Mouse (Mus musculus) ovary, postnatal 36 days (tissue): ENCODE data around the gene Gpr35.
"Not testable (repeated sequence)": the region's sequence is repeated elsewhere in the genome, so short reads cannot be mapped to it uniquely, and the experiment has no call there.

Experiments
- DNase-seq: peaks from one replicate; pipeline ENCODE4 v3.0.0; 2022; ENCODE audit warnings: low spot score, mixed read lengths

Gene Gpr35

DNA sequence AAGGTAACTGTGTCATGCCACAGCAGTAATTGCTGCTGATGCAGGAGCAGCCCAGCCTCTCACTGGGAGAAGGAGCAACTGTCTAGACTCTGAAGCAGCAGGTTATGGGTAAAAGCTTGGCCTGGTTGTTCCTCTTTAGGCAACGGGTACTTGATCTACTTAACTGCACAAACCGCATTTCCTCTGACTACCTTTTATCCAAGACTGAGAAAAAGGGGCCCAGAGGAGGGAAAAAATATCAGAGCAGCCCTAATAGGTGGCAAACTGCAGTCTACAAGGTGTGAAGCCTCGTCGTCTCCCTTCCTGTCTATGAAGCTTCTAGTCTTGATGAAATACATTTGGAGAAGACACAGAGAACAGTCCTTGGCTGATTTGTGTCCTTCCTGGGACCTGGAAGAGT, 17.1 kb upstream of the Gpr35 start:
- no peak for DNase-seq

DNA sequence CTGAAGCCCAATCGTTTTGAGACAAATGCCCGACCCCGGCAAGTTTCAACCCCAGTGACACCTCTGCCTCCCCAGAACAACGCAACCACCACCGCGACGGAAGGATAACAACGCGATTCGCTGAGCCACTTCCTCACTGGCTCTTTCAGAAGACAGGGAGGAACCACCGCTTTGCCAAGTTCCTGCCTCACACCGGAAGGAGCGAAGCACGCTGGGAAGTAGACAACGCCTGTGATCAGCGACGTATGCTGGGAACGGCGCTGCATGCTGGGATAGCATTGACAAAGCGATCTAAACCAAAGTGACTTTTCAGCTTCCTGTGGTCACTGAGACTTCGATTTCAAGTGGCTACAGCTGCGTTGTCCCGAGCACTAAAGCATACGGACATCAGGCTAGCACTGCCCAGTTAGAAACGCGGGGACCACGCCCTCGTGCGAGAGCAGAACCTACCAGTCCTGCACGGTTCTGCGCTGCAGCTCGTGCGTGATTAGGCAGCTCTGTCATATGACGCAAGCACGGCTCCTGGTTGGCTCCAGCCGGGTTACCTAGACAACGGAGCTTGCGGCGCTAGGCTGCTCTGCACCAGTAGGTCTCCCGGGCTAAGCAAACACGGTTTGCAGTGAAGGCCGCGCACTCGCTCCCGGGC, 16.4 kb upstream of the Gpr35 start, which contains the start of gene Capn10:
Gene Capn10 (plus strand): TSS at position 195 of the 646 bp plus-strand sequence.
- DNase-seq, result peak; percentile 87

DNA sequence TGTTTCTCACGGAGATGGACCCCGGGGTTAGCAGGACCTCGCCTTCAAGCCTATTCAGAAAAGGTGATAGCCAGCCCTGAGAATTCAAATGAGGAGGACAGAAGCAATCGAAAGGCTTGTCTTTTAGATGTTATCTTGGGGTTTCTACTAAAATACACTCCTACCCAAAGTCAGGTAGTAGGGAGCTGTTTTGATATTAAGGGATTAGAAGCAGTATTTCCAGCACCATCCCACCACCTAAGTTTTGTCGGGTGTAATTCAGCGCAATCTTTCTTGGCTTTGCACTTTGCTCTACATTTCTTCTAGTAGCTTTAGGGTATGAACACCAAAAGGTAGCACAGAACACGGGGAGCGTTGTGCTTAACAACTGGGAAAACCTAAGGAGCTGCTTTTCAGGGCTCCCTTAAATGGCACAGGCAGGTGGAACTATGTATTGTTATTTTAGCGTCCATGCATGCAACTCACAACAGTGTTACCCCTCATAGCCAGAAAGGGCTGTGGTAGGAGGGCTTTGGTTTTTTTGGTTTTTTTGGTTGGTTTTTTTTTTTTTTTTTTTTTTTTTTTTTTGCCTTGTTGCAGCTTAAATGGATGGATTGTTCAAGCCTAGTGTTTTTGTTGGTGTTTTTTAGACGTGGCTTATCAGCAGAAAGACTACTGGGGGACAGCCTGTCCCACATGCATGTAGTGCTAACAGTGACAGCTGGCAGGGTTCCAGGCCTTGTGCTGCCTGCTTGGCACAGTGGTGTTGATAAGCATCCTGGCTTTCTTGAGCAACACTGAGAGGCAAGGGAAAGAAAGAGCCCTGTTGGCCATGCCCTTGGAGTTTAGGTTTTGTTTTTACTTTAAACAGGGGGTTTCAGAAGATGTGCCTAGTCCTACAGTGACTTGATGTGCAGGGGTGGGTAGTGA, 15.4 kb upstream of the Gpr35 start:
- peak; percentile 54 for DNase-seq

DNA sequence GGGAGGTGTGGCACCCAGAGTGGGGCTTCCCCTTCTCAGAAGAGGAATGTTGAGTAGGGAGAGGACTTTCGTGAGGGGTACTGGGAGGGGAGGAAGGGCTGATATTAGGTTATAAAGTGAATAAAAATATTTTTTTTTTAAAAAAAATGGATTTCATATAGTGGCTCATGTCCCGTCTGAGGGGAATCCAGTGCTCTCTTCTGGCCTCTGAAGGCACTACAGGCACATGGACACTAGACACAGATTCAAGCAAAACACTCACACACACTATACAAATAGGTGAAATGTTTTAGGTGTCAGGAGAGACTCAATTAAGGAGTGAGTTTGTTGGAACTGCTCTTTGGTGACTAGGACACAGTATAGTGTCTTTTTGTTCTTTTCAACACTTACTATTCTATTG, 14.7 kb upstream of the Gpr35 start:
- no peak for DNase-seq

DNA sequence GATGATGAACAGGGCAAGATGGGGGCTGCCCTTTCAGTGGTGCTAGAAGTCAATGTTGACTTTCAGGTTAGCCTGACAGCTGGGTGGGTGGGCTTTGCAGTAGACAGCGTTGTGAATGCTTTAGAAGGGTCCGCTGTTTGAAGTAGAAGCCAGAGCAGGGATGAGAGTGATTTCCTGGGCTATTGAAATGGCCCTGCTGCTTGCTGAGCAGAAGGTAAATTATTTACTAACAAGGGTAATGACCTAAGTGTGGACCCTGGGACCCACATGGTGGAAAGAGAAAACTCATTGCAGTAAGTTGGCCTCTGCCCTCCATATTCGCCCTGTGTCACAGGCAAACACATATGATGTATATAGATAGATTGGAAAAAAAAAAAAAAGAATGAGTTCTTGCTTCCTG, 14.2 kb upstream of the Gpr35 start:
- DNase-seq, result no peak

DNA sequence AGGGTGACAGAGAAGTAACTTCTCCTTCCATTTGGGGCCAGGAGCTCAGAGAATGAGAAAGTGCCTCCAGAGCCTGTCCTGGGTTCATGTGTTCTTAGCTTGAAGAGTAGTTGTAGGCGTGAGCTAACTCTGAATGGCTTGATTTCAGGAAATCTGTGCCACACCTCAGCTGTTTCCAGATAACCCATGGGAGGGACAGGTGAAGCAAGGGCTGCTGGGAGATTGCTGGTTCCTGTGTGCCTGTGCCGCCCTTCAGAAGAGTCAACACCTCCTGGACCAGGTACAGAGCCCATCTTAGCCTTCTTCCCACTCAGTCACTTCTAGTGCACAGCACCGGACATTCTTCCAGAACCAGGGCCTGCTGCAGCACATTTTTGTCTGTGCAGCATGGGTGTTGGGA, 12.9 kb upstream of the Gpr35 start:
- DNase-seq, result no peak

DNA sequence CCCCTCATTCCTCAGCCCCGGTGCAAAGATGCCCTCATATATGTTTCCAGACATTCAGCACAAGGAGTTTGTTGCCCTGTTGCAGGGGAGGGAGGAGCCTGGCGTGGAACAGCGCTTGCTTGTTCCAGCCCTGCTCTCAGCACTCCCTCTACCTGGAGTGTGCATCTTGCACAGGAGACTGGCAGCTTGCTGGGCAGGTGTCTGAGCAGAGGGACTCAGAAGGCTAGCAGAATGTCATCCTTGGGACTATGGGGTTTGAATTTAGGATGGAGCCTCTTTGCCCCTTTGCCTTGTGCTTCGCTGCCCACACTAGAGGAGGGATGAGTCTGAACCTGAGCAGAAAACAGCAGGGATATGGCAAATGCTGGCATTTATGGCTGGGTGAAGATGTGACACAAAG, 10.9 kb upstream of the Gpr35 start:
- DNase-seq, result no peak

DNA sequence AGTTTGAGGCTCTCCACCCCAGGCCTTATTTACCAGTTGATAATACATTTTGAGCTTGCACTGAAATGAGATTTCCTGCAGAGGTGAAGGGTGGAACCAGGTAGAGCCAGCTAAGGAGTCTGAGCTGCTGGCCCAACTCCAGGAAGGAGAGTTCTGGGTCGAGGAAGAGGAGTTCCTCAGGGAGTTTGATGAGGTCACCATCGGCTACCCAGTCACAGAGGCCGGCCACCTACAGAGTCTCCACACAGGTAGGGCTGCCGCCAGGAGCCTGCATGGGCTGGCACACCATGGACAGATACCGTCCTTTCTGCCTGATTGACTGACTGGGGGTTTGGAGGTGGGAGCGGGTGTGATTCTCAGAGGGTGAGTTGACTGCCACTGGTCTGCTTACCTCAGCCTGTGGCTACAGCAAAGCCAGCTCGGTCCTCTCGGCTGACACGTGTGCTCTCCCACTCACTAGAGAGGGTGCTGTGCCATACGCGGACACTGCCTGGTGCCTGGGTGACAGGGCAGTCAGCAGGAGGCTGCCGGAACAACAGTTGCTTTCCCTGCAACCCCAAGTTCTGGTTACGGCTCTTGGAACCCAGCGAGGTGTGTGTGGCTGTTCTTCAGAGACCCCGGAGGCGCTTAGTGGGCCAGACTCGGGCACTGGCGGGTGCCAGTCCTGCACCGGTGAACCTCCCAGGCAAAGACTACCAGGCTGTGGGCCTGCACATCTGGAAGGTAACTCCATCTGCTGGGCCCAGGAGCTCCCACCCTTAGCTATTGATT, 7.3 kb upstream of the Gpr35 start:
- no peak for DNase-seq

DNA sequence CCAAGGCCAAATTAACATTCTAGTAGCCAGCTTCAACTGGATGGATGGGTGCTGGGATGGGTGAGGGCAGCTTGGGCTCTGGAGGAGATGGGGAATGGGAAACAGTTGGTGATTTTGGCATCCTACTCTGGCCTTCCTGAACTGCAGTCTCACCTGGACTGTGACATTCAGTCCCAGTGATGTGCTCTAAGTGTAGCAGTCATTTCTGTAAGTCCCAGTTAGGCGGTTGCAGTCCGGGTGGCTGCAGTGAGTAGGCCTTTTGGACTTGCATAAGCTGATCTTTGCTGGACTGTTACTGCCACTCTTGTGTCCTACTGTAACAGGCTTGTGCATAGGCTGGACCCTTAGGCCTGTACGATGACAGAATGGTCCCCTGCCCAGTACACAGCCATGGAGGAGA, 2.7 kb upstream of the Gpr35 start:
- DNase-seq, result no peak

DNA sequence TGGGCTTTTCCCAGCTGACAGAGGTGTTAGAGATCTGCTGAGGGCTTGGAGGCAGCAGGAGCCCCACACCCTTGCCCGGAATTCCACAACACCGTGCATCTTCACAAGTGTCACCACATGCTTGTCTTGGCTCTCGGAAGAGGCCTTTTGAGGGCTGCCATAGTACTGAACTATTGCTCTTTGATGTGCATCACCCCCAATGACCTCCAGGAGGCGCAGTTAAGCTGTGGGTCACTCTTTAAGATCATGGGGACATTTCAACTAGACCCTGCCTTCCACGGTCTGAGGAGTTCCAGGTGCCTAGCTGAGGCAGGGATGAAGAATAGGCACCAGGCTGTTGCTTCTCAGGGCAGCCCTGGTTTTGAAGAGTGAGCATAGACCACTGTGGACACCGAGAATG, 1.2 kb upstream of the Gpr35 start:
- DNase-seq, result no peak

DNA sequence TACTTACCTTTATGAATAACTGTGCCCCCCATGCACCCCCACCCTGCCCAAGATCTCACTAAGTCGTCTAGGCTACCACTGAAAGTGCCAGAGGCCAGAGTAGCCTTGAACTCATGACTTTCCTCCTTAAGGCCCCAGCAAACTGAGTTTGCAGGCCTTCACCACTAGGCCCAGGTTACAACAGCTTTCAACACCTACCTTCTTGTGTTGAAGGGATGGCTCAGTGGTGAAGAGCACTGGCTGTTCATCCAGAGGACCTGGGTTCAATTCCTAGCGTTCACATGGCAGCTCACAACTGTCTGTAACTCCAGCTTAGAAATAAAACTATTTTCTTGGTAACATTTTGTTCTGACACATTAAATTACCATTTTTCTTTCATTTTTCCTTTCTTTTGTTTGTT, 3.0 kb downstream of the Gpr35 start:
- DNase-seq, result no peak

DNA sequence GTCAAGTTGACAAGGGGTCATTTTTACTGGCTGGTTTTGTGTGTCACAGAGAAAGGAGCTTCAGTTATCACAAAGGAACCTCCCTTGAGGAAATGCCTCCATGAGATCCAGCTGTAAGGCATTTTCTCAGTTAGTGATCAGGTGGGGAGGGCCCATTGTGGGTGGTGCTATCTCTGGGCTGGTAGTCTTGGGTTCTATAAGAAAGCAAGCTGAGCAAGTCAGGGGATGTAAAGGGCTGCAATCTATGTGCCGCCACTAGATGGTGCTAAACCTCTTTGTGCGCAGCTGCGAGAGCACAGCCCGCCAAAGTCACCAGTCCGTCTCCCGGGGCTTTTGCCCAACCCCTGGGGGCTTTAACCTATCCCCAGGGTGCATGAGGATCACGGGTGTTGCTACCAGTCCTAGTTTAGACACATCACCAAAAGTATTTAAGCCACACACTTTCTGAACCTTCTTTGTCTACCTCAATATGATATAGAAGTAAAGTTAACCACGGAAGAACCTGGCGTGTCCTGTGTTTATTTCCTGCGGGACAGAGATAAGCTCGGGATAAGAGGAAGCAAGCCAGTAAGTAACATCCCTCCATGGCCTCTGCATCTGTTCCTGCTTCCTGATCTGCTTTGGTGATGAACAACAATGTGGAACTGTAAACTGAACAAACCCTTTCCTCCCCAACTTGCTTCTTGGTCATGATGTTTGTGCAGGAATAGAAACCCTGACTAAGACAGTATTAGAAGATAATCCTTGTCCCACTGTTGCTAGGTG, 6.1 kb downstream of the Gpr35 start:
- DNase-seq, result peak; percentile 63

DNA sequence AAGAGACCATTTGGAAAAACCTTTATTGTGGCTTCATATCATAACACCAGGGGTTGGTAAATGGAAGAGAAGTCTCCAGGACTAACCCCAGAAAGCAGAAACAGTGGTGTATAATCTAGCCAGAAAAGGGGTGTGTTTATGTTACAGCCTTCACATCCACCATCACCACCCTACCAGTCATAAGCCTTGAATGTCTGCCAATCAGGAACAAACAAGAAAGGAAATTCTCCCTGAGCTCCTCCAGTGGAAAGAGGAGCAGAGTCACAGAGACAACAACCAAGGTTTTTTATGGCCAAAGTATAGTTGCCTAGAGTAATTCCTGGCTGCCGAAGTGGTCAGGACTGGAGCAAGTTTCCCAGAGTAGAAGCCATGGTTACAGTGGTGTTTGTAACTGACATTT, 8.3 kb downstream of the Gpr35 start:
- peak; percentile 1 for DNase-seq

DNA sequence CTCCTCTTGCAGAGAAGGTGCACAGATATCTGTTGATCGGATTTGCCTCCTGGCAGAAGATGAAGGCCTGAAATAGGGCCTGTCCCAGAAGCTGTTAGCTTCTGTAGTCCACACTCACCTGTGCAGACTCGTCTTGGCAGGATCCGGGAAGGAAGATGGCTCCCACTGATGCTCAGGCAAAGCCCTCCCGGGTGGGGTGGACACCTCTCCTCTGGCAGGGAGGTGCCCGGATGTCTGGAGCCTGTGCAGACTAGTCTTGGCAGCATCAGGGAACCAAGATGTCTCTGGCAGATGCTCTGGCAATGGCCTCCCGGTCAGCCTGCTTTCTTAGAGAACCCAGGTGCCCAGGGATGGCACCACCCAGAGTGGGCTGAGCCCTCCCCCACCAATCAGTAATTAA, 20.1 kb downstream of the Gpr35 start:
- not testable (repeated sequence) for DNase-seq

DNA sequence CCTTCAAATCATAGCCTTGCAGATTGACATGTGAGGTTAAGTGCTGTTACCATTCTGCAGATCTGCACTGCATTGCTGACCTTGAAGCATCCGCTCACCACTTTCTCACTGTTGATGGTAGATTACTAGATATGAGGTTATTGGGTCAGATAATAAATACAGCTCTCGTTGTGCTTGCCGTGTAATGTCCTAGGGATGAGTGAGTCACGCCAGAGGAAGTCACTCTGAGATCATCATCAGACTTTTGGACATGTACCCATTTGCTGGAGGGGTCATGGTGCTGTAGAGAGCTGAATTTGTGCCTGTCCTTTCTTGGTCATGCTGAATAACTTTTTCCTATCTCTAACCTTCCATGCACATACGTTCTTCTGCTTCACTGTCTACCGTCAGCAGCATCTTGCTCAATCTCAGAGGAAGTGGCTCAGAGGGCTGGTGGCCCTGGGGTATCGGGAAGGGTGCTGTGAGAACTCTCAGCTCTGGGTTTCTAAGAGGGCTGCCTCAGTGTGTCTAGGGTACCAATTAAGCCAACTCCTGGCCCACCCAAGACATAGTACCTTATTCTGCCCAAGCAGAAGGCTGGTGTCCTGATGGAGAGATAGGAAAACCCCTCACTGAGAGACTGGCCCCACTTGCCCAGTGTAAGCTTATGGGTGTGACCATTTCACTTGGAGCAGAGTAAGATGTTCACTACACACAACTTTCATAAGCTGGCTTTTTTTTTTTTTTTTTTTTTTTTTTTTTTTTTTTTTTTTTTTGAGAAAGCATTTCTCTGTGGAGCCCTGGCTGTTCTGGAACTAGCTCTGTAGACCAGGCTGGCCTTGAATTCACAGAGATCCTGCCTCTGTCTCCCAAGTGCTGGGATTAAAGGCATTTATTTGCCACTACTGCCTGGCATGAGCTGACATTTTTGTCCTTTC, 21.5 kb downstream of the Gpr35 start:
- DNase-seq, result no peak

DNA sequence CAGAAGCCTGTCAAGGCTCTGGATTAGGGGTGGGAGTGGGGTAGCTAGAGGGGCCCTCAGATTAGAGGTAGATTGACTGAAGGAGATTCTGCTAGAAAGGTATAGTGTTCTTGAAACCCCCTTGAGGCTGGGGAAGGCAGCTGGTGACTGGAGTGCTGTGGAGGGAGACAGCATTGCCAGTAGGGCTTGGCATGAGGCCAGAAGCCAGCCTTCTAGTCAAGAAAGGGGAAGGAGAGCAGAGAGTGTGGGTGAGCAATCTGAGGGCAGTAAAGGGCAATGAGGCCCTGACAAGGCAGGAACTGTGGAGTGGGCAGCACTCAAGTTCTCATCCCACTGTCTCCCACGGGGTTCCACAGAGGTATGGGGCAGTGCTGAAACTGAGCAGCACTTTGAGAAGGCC, 22.2 kb downstream of the Gpr35 start:
- peak; percentile 47 for DNase-seq

DNA sequence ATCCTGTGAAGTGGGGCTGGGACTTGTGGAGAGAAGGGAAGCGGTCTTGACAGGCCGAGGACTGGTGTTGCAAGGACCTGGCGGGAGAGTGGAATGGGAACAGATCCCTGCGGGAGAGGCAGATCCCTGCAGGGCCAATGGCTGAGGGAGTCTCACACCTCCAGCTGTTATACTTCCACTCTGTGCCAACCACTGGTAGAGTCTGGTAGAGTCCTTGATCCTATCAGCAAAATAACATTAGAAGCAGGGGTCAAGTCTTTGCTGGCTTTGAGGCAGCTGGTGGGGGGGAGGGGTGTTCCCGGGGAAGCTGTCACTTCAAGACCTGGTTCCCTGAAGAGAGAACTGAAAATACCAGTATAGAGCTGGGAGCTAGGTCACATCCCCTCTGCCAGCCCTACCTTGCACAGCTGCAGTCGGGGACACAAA, 25.5 kb downstream of the Gpr35 start:
- peak; percentile 34 for DNase-seq

DNA sequence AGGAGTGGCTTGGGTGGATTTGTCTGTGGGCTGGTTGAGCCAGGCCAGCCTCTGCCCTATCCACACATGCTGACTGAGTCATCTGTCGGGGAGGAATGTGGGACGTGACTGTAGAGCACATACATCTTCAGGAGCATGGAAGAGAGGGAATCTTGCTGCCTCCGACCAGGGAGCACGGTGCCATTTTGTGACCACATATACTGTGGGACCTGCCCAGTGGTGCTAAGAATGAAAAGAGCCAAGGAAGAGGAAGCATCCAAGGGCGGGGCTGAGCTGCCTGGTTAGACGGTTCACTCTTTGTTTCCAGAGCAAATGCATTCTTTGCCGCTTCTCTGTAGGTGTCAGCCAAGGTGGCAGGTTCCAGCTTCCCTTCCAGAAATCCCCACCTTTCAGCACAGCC, 28.0 kb downstream of the Gpr35 start:
- DNase-seq, result no peak

DNA sequence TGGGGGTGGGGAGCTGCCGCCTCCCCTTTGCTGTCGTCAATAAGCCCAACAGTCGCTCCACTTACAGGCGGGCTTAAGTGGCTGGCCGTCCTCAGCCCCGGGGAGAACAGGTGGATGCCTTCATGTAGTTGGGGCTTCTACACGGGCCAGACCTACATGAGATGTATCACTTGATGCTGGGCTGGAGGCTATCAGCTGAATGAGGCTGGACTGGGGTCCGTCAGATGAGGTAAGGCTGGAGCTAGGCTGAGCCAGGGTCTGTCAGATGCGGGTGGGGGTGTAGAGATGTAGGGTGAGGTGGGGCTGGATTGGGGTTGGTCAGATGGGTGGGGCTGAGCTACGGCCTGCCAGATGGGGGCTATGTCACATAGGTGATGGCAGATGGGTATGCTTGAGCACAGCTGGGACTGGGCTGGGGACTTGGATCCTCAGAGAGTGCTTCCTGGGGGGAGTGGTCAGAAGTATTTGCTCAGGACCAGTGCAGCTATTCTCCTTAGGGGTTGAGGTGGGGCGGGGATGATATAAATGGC, 28.5 kb downstream of the Gpr35 start:
- no peak for DNase-seq

DNA sequence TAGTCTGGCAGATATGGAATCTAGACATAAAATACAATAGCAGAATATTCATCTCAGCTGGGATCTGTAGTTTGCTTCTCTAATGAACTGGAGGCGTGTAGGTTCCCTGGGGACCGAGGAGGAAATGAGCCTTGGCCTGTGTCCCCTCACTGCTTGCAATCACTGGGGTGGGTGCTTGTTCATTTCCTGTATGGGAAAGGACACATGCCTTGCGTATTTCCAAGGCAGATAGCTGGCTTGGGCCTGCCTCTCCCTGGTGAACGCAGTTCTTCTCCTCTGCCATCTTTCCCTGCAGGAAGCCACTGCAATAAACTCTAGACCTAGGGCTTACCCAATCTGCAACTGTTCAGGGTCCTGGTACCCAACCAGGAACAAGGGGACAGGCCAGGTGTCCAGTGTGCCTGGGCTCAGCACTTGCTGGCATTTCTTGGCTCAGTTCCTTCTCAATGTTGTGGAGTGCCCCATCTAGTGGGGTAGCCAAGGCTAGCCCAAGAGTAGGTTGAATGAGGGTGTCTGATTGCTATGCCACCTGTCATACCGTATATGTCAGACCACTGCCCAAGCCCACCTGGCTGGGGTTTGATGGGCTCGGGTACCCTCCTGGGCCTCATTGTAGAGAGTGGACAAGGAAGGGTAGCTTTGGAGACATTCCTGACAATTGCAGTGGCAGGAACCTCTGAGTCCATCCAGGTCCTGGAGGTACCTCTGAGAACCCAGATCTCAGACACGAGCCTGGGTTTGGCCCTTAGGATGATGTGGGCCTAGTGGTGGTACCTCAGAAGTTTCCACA, 30.6 kb downstream of the Gpr35 start:
- DNase-seq, result no peak
